Mouse (Mus musculus) kidney, postnatal 10 days (tissue): ENCODE measurements at regions not wholly inside any gene's neighbourhood (a gene's known extent, or its start where the extent isn't known, plus 50 kb on each side); places are given as distances from the start of the nearest gene placed in this dataset.

Source experiments
- DNase-seq: peaks from one replicate; pipeline ENCODE4 v3.0.0; 2021; ENCODE audit warnings: mixed read lengths

DNA sequence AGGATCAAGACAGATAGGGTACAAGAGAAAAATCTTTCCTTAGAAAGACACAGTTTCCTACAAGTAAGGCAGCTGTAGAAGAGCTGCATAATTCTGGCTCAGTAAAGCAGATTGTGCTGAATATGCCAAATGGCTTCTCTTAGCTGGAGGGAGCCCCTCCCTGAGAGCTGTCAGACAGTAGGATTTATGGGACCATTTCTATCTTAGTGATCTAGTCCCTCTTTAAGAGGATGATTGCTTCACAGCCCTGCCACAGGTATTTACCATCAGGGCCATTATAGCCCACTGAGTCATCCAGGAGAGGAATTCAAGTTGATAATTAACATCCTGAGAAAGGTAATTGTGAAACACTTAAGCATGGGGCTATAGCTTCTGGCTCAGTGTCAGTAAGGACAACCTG is 101.5 kb upstream of the Cypt1 start:
- no peak for DNase-seq

DNA sequence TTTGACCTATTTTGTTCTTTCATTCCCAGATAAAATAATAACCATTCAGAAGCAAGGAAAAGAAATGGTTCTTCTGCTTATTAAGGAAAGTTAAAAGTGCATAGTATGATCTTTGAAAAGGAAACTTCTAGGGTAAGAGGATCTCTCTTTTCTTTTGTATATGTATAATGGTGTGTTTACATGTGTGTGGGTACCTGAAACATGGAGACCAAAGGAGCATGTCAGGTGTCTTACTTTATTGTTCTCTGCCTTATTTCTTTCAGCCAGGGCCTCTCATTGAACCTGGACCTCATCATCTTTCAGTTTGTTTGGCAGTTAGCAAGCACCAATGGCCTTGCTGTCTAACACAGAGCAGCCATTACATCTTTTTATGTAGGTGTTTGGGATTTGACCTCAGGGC is 101.0 kb upstream of the Cypt1 start:
- no peak for DNase-seq

DNA sequence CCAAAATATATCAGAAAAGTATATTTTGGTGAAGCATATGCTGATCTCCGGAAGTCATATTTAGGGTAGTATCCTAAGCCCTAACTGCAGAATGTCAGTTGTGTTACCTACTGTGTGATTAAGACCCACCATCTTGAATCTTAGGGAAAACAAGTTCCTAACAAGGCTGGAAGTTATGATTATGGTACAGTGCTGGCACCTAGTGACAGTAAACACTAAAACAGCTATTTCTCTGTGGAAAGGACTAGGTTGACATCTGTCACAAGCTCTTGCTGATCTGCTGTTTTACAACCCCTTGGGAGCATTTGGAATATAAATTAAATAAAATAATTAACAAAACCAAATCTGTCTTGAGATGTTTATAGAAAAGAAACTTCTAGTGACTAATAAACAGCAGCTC is 84.6 kb upstream of the Cypt1 start:
- DNase-seq, result no peak

DNA sequence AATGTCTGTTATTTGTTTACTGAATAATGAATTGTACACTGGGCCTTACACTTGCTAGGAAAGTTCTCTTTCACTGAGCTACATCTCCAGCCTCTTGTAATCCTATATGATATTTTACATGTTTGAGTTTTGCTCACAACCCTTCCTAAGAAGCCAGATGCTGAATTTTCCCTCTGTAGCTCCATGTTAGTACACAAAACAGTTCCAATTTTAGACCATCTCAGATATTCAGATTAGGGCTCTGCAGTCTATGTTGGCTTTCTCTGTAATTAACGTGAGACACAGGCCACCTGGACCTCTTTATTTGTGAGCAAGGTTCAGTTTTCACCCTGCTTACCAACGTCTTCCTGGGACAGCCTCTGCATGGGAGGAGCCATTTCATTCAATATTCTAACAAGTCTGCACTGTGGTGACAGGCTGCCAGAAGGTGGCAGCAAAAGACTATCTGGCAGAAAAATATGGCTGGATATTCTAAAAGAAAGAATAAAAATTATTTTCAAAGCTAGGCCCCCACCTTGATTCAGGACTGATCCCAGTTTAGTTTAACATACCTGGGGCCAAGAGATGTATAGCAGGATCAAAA is 72.1 kb upstream of the Cypt1 start:
- peak; percentile 59 for DNase-seq
